Mouse (Mus musculus) midbrain, embryonic 11.5 days (tissue): ENCODE results near the gene Mettl5. TPM values are rescaled to one million over a fixed set of nuclear protein-coding genes. Genes with fewer than 3 reads are reported as not detected.

Source experiments
- ATAC-seq: fragments of 200-750 bp; cut with Nextera tagmentation; 2 replicates; pipeline ENCODE4 v1.8.0; 2017; ENCODE audit warnings: moderate TSS enrichment, moderate library complexity; ENCODE audit not compliant: low FRiP score
- DNase-seq: peaks from one replicate; pipeline ENCODE4 v3.0.0; 2015; ENCODE audit warnings: low spot score; ENCODE audit errors: missing footprints
- H3K27ac ChIP-seq: fragments of 300-500 bp; sonication (generic); 2 replicates; pipeline ENCODE4 v1.5.1; 2014; ENCODE audit warnings: low read depth, low read length
- H3K27me3 ChIP-seq: fragments of 300-500 bp; sonication (generic); 2 replicates; pipeline ENCODE4 v1.6.1; 2014; ENCODE audit warnings: mild to moderate bottlenecking, low read length, moderate library complexity, mixed read lengths; ENCODE audit not compliant: control insufficient read depth, insufficient read depth
- H3K36me3 ChIP-seq: fragments of 300-500 bp; sonication (generic); 2 replicates; pipeline ENCODE4 v1.6.1; 2014; ENCODE audit warnings: mild to moderate bottlenecking, low read length, moderate library complexity, mixed read lengths; ENCODE audit not compliant: control insufficient read depth, insufficient read depth
- H3K4me1 ChIP-seq: fragments of 300-500 bp; sonication (generic); 2 replicates; pipeline ENCODE4 v1.6.1; 2014; ENCODE audit warnings: low read length; ENCODE audit not compliant: control insufficient read depth, insufficient read depth
- H3K4me2 ChIP-seq: fragments of 300-500 bp; sonication (generic); 2 replicates; pipeline ENCODE4 v1.6.1; 2014; ENCODE audit warnings: mild to moderate bottlenecking, moderate library complexity
- H3K4me3 ChIP-seq: fragments of 300-500 bp; sonication (generic); 2 replicates; pipeline ENCODE4 v1.5.1; 2014; ENCODE audit warnings: low read depth, low read length
- H3K9ac ChIP-seq: fragments of 300-500 bp; sonication (generic); 2 replicates; pipeline ENCODE4 v1.6.1; 2014; ENCODE audit warnings: low read length
- H3K9me3 ChIP-seq: fragments of 300-500 bp; sonication (generic); 2 replicates; pipeline ENCODE4 v1.6.1; 2016; ENCODE audit warnings: low read length; ENCODE audit not compliant: control insufficient read depth
- WGBS: fragments of 180-500 bp; shearing (Covaris S2); extraction: QIAGEN DNeasy Blood & Tissue Kit; methylation state at CpG from one replicate; pipeline ENCODE4 v1.1.7; 2014; 5-methylcytosine and 5-hydroxymethylcytosine counted together
- polyA plus RNA-seq: library from polyadenylated mRNA; unstranded; fragments of >200 nt; fragmentation: Nextera tagmentation; extraction: Ambion mirVana; gene quantifications from 2 replicates; pipeline ENCODE4 v1.2.1, GENCODE M21; 2014

Mettl5 gene
- polyA plus RNA-seq, 1 experiment from 2014 or later, result 37.6 TPM

DNA sequence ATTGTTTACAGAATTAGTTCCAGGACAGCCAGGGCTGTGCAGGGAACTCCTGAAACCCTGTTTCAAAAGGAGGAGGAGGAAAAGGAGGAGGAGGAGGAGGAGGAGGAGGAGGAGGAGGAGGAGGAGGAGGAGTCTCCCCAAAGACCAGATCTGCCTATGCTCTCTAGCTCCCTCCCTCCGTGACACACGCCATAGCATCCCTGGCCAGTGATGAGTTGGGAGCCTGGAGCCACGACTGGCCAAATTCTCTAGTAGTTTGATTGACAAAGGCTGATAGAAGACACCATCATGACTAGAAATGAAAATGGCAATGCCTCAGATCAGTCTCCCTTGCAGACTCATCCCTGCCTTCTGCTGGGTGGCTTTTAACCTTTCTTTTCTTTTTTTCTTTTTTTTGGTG lies 47.4 kb downstream of the Mettl5 start:
- H3K4me3 ChIP-seq, result no peak overlapping the region
- H3K4me2 ChIP-seq, result no peak overlapping the region
- DNase-seq (no peak), ATAC-seq (peak; percentile 38; the same call in 1 of the 2 replicates)
- H3K27ac ChIP-seq, result no peak overlapping the region
- H3K36me3 ChIP-seq, result peaks cover 3% of the 10 kb centered on the region; the same call in 1 of the 2 replicates
- no peaks in the 10 kb centered on the region; the same call in 1 of the 2 replicates for H3K4me1 ChIP-seq
- no peak overlapping the region for H3K9ac ChIP-seq
- 31% methylated on average over 3 of the region's 3 CpGs for WGBS
- no peaks in the 10 kb centered on the region for H3K27me3 ChIP-seq
- H3K9me3 ChIP-seq, result no peaks in the 10 kb centered on the region

- peak; percentile 27; the same call in 1 of the 2 replicates for ATAC-seq
Observed at GRCm38 (mm10) chr2:69837244-69837967, 48.0 kb downstream of the Mettl5 start.

GRCm38 (mm10) chr2:69830116-69830515 lies 55.3 kb downstream of the Mettl5 start:
- no peak overlapping the region for H3K9ac ChIP-seq
- H3K9me3 ChIP-seq, result no peaks in the 10 kb centered on the region
- H3K4me2 ChIP-seq, result no peak overlapping the region
- H3K4me1 ChIP-seq, result peaks cover 10% of the 10 kb centered on the region
- ATAC-seq (no peak), DNase-seq (peak; percentile 14)
- H3K4me3 ChIP-seq, result no peak overlapping the region
- H3K27me3 ChIP-seq, result no peaks in the 10 kb centered on the region
- 89% methylated on average over 8 of the region's 8 CpGs for whole genome bisulfite sequencing
- H3K27ac ChIP-seq, result no peak overlapping the region
- H3K36me3 ChIP-seq, result peaks cover 3% of the 10 kb centered on the region; the same call in 1 of the 2 replicates

More at GRCm38 (mm10) chr2:69837244-69837967, 48.0 kb downstream of the Mettl5 start:
- Histone ChIP-seq H3K4me3 (no peak overlapping the region), H3K36me3 (peaks cover 3% of the 10 kb centered on the region; the same call in 1 of the 2 replicates), H3K27ac (no peak overlapping the region), H3K9ac (no peak overlapping the region), H3K4me1 (no peaks in the 10 kb centered on the region; the same call in 1 of the 2 replicates), H3K9me3 (no peaks in the 10 kb centered on the region), H3K27me3 (no peaks in the 10 kb centered on the region), H3K4me2 (no peak overlapping the region)
- DNase-seq, result no peak
- 75% methylated on average over 7 of the region's 7 CpGs for WGBS

DNA sequence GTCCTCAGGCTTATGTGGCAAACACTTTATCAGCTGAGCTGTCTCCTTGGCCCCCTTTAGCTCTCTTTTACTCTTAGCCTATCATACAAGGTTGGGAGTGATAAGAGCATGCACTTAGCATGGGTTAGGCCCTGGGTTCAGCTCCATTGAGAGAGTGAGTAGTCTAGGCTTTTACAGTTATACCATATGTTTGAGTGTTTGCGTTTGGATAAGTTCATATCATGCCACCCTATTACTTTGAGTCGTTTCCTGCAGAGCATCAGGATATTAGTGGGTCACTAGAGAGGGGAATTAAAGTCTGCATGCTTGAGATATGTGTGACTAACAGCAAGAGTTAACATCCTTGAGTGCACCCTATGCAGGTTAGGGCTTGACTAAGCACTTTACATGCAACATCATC lies 55.7 kb downstream of the Mettl5 start:
- Histone ChIP-seq H3K9me3 (no peaks in the 10 kb centered on the region), H3K4me3 (no peak overlapping the region), H3K4me2 (no peak overlapping the region), H3K9ac (no peak overlapping the region), H3K36me3 (no peaks in the 10 kb centered on the region; the same call in 1 of the 2 replicates), H3K4me1 (peaks cover 10% of the 10 kb centered on the region), H3K27ac (no peak overlapping the region), H3K27me3 (no peaks in the 10 kb centered on the region)
- ATAC-seq, result no peak
- peak; percentile 69 for DNase-seq
- 93% methylated on average over 2 of the region's 2 CpGs for WGBS

DNA sequence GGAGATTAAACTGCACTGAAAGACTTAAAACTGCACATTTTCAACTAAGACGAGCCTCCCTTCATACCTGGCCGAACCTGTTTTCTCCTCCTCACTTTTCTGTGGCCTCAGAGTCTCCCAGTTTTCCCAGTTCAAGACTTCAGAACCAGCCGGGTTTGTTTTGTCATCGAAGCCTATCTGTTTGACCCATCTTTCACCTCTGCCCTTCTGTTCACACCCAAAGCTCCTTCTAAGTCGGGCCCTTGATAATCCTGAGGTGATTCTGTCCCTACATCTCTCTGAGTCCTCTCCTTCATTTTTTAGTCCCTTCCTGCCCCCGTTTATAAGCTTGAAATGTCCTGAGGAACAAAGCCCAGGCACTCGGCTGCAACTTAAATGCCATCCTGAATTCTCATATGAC lies 57.4 kb downstream of the Mettl5 start:
- peak overlapping the region; percentile 40 for H3K9ac ChIP-seq
- H3K4me3 ChIP-seq, result no peak overlapping the region
- no peaks in the 10 kb centered on the region for H3K9me3 ChIP-seq
- no peak overlapping the region for H3K4me2 ChIP-seq
- no peak overlapping the region for H3K27ac ChIP-seq
- H3K27me3 ChIP-seq, result no peaks in the 10 kb centered on the region
- 34% methylated on average over 7 of the region's 7 CpGs for WGBS
- H3K4me1 ChIP-seq, result peaks cover 13% of the 10 kb centered on the region
- no peaks in the 10 kb centered on the region for H3K36me3 ChIP-seq
- ATAC-seq (no peak), DNase-seq (peak; percentile 83)

GRCm38 (mm10) chr2:69826380-69826779 lies 59.0 kb downstream of the Mettl5 start:
- peaks cover 19% of the 10 kb centered on the region for H3K4me1 ChIP-seq
- peak; percentile 85 for DNase-seq

DNA sequence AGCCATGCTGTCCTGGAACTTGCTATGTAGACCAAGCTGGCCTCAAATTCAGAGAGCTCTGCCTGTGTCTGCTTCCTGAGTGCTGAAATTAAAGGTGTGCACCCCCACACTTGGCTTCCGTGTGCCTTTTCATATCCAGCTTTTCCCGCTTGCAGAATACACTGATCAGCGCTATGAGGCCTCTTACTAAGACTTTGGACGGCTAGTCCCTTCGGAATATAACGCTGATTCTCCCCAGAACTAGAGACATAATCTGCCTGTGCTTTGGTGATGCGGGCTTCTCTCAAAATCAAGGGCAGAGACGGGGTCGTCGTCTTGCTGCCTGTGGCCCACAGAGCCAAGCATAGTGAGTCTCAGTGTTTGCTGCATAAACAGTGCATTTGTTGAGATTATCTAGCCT lies 59.5 kb downstream of the Mettl5 start:
- H3K4me2 ChIP-seq, result no peak overlapping the region
- no peaks in the 10 kb centered on the region for H3K36me3 ChIP-seq
- 70% methylated on average over 10 of the region's 10 CpGs for WGBS

More at GRCm38 (mm10) chr2:69826380-69826779, 59.0 kb downstream of the Mettl5 start:
- no peaks in the 10 kb centered on the region for H3K36me3 ChIP-seq
- 37% methylated on average over 2 of the region's 2 CpGs for whole genome bisulfite sequencing
- H3K4me2 ChIP-seq, result 0 out of 2 replicates have a peak overlapping the region, but pooled peaks have one; percentile 3
- no peaks in the 10 kb centered on the region for H3K27me3 ChIP-seq
- H3K9ac ChIP-seq, result no peak overlapping the region
- no peak for ATAC-seq
- H3K9me3 ChIP-seq, result no peaks in the 10 kb centered on the region
- H3K4me3 ChIP-seq, result no peak overlapping the region
- peak overlapping the region; percentile 50 for H3K27ac ChIP-seq

DNA sequence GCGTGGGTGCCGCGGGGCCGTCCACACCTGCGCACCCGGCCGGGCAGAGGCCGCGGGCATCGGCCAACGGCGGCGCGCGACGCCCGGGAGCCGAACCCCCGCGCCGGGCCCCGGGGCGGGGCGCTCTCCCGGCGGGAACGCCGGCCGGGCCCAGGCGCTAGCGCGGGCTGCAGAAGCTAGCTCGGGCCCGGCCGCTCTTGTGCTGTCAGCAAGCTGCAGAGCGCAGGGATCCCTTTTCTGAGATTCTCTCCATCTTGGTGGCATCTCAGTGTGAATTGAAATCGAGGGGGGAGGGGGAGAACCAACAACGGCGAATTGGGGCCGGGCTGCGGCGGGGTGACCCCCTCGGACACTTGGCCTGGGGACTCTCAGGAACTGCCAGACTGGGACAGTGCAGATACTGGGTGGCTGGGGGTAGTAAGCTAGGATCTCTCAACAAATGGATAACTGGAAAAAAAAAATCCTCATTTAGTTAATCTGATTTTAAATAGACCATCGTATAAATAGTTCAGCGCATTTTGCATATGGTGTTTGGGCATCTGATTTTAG lies 62.2 kb downstream of the Mettl5 start:
- ATAC-seq (peak; percentile 82), DNase-seq (peak; percentile 95)
- peak overlapping the region; percentile 87 for H3K27ac ChIP-seq
- peaks cover 17% of the 10 kb centered on the region for H3K4me1 ChIP-seq
- H3K27me3 ChIP-seq, result no peaks in the 10 kb centered on the region
- H3K36me3 ChIP-seq, result no peaks in the 10 kb centered on the region
- H3K9ac ChIP-seq, result peak overlapping the region; percentile 97
- no peaks in the 10 kb centered on the region for H3K9me3 ChIP-seq
- peak overlapping the region; percentile 79 for H3K4me3 ChIP-seq
- 2% methylated on average over 39 of the region's 45 CpGs for WGBS
- peak overlapping the region; percentile 92 for H3K4me2 ChIP-seq

More for the DNA sequence above, 59.5 kb downstream of the Mettl5 start:
- no peak overlapping the region for H3K4me3 ChIP-seq
- ATAC-seq, result no peak
- no peaks in the 10 kb centered on the region for H3K9me3 ChIP-seq
- no peaks in the 10 kb centered on the region for H3K27me3 ChIP-seq
- peak; percentile 86 for DNase-seq
- no peak overlapping the region for H3K9ac ChIP-seq
- peak overlapping the region; percentile 50 for H3K27ac ChIP-seq
- peaks cover 19% of the 10 kb centered on the region for H3K4me1 ChIP-seq
